25 mouse cellular contexts compared by ENCODE assay signal in genomic region chr3:75713678-75714295, GRCm38 (mm10). TPM values are rescaled to one million over a fixed set of nuclear protein-coding genes. Genes with fewer than 3 reads are reported as not detected.
DNase-seq lines count a peak whose midpoint lies in the region; ATAC-seq lines count a peak whose summit lies in the region.
"Had no signal": no experiment of that assay in that cellular context is flagged by ENCODE, and none has a peak within 500 bp of the region (broad histone marks: within the 10 kb centered on the region; RNA-seq: fewer than 3 reads in every experiment).

No protein-coding gene starts in this region.

- DNase-seq in hindbrain, embryonic 14.5 days (ENCODE audit: low spot score) = peak; percentile 17
- DNase-seq in CD8-positive naive resting alpha-beta T cell, adult 2 months (ENCODE audit: low read depth in 2 of 2, low spot score in 2 of 2) = peak; percentile 38 to 53
- DNase-seq in thymus, postnatal 10 days (ENCODE audit: low spot score in 2 of 2) = peak; percentile 70 to 73
- DNase-seq in retina, embryonic 14.5 days (ENCODE audit: low spot score) = no peak
- no peak for DNase-seq in right cerebral cortex, adult 18-20 months
- DNase-seq in urinary bladder, adult 18-20 months (ENCODE audit: low spot score in 2 of 2) = no peak
- DNase-seq: adrenal gland, adult 8-10 months; cerebellum, adult 18-20 months; forebrain, postnatal 0 days; gastrocnemius, postnatal 25 days; kidney, postnatal 25 days; layer of hippocampus, adult 9-11 months had no signal

- no peaks in the 10 kb centered on the region for H3K4me1 ChIP-seq in hindbrain, embryonic 14.5 days (replicated peaks; ENCODE audit: control insufficient read depth, insufficient read depth, low read length)
- H3K4me1 ChIP-seq in hindbrain, embryonic 12.5 days = no peaks in the 10 kb centered on the region
- H3K4me1 ChIP-seq: heart, embryonic 12.5 days; hindbrain, embryonic 10.5 days; limb, embryonic 13.5 days; liver, embryonic 15.5 days; neural tube, embryonic 13.5 days had no signal

- H3K9ac ChIP-seq in hindbrain, embryonic 14.5 days = no peak overlapping the region
- no peak overlapping the region for H3K9ac ChIP-seq in hindbrain, embryonic 12.5 days
- H3K9ac ChIP-seq: forebrain, postnatal 0 days; heart, embryonic 12.5 days; limb, embryonic 13.5 days; liver, embryonic 15.5 days; neural tube, embryonic 13.5 days had no signal

- no peak overlapping the region for H3K4me3 ChIP-seq in hindbrain, embryonic 14.5 days (replicated peaks; ENCODE audit: low read length)
- no peak overlapping the region for H3K4me3 ChIP-seq in hindbrain, embryonic 12.5 days
- H3K4me3 ChIP-seq: heart, embryonic 12.5 days; hindbrain, embryonic 10.5 days; limb, embryonic 13.5 days; liver, embryonic 15.5 days; neural tube, embryonic 13.5 days had no signal

- H3K27ac ChIP-seq in hindbrain, embryonic 14.5 days = no peak overlapping the region
- H3K27ac ChIP-seq in hindbrain, embryonic 12.5 days = no peak overlapping the region
- H3K27ac ChIP-seq: hindbrain, embryonic 10.5 days; limb, embryonic 13.5 days; liver, embryonic 15.5 days; macrophage; neural tube, embryonic 13.5 days had no signal

- ATAC-seq in hindbrain, embryonic 14.5 days (ENCODE audit: low FRiP score) = no peak
- ATAC-seq in hindbrain, embryonic 12.5 days (ENCODE audit: low FRiP score) = no peak
- ATAC-seq in megakaryocyte progenitor cell, adult 5-6 weeks (replicated peaks; ENCODE audit: poor library complexity) = peak; percentile 93
- ATAC-seq: forebrain, postnatal 0 days; intestine, postnatal 0 days had no signal

- no peak overlapping the region for H3K4me2 ChIP-seq in hindbrain, embryonic 14.5 days (replicated peaks)
- H3K4me2 ChIP-seq in hindbrain, embryonic 12.5 days (replicated peaks) = no peak overlapping the region
- H3K4me2 ChIP-seq: heart, embryonic 12.5 days; limb, embryonic 13.5 days; liver, embryonic 15.5 days; neural tube, embryonic 13.5 days had no signal

- H3K27me3 ChIP-seq in hindbrain, embryonic 14.5 days (ENCODE audit: control insufficient read depth, insufficient read depth, low read length) = no peaks in the 10 kb centered on the region
- no peaks in the 10 kb centered on the region for H3K27me3 ChIP-seq in hindbrain, embryonic 12.5 days
- H3K27me3 ChIP-seq: heart, embryonic 12.5 days; limb, embryonic 13.5 days; liver, embryonic 15.5 days; neural tube, embryonic 13.5 days had no signal

- WGBS in hindbrain, embryonic 14.5 days = 83% methylated on average over 3 of the region's 3 CpGs
- 71% methylated on average over 3 of the region's 3 CpGs for WGBS in hindbrain, embryonic 12.5 days

- no peaks in the 10 kb centered on the region for H3K36me3 ChIP-seq in hindbrain, embryonic 14.5 days (replicated peaks; ENCODE audit: control insufficient read depth, insufficient read depth)
- H3K36me3 ChIP-seq in hindbrain, embryonic 12.5 days = no peaks in the 10 kb centered on the region
- H3K36me3 ChIP-seq: G1E; heart, embryonic 12.5 days; hindbrain, embryonic 10.5 days; limb, embryonic 13.5 days; liver, embryonic 15.5 days; neural tube, embryonic 13.5 days had no signal

- no peaks in the 10 kb centered on the region for H3K9me3 ChIP-seq in hindbrain, embryonic 14.5 days (ENCODE audit: control insufficient read depth, low read length)
- H3K9me3 ChIP-seq in hindbrain, embryonic 12.5 days (replicated peaks) = no peaks in the 10 kb centered on the region
- H3K9me3 ChIP-seq: G1E; heart, embryonic 12.5 days; hindbrain, embryonic 10.5 days; limb, embryonic 13.5 days; liver, embryonic 15.5 days; neural tube, embryonic 13.5 days had no signal

RNA-seq across cellular contexts. Expression of gene Gm29133, which starts 34.2 kb away (rescaled TPM):
- not detected in 2 replicates for polyA plus RNA-seq in hindbrain, embryonic 14.5 days (2014; fragmentation: Nextera tagmentation; extraction: Ambion mirVana)
- not detected in 2 replicates for polyA plus RNA-seq in hindbrain, embryonic 12.5 days (2016; fragmentation: Nextera tagmentation; extraction: Ambion mirVana)
- total RNA-seq in megakaryocyte progenitor cell, adult 5-6 weeks (2015) = not detected in 2 replicates
- total RNA-seq in megakaryocyte progenitor cell, adult 5-6 weeks (2017) = not detected in 2 replicates
- total RNA-seq: adrenal gland, adult 8-10 months; forebrain, postnatal 0 days; G1E; gastrocnemius, postnatal 25 days; midbrain, postnatal 0 days had no signal
- polyA plus RNA-seq: brain, embryonic 14.5 days; forebrain, postnatal 0 days; G1E; heart, embryonic 12.5 days; hindbrain, embryonic 10.5 days; intestine, postnatal 0 days; limb, embryonic 13.5 days; liver, embryonic 15.5 days; macrophage; midbrain, postnatal 0 days; neural tube, embryonic 13.5 days; small intestine, adult 2 months had no signal

Comparison
In these comparisons a context has a peak if more than half of its experiments do, and no peak if none do; other contexts are left out.
1. DNase-seq: peak in hindbrain, embryonic 14.5 days (single experiment), CD8-positive naive resting alpha-beta T cell, adult 2 months (2 of 2) and thymus, postnatal 10 days (2 of 2); none in retina, embryonic 14.5 days (single experiment), right cerebral cortex, adult 18-20 months (single experiment) and urinary bladder, adult 18-20 months (0 of 2).